9 mouse cellular contexts compared by ENCODE assay signal in the genomic region with DNA sequence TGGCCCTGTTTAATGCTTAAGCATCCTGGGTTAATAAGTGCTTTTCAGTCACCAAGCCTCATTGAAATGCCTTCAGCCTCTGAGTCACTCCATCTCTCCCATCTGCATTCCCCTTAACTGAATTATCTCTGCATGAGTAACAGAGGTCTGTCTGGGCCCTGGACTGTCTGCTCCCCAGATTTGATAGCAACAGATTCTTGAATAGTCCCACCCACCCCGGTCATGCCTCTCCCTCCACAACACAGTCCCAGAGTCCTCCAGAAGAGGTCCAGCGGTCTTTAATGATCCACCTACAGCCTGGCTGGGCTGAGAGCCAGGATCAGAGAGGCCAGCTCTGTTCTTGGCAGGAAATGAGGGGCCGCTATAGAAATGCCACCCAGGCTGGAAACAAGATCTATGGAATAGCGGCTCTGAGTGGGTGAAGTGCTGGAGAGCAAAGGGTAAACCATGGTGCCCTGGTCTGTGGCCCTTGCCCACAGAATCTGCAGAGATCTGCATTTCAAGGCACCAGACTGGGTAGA.
DNase-seq lines count a peak whose midpoint lies in the region; ATAC-seq and TF ChIP-seq lines count a peak whose summit lies in the region.
"Had no signal": no experiment of that assay in that cellular context is flagged by ENCODE, and none has a peak within 500 bp of the region (broad histone marks: within the 10 kb centered on the region; RNA-seq: fewer than 3 reads in every experiment).

No protein-coding gene starts in this region.

- no peak overlapping the region for H3K4me2 ChIP-seq in hindbrain, postnatal 0 days (ENCODE audit: low read depth, low read length)
- no peak overlapping the region for H3K4me2 ChIP-seq in hindbrain, embryonic 12.5 days (replicated peaks)
- H3K4me2 ChIP-seq in embryonic facial prominence, embryonic 15.5 days (replicated peaks) = no peak overlapping the region
- no peak overlapping the region for H3K4me2 ChIP-seq in intestine, embryonic 15.5 days (replicated peaks)
- no peak overlapping the region for H3K4me2 ChIP-seq in limb, embryonic 15.5 days

- WGBS in hindbrain, postnatal 0 days = 32% methylated on average over 4 of the region's 4 CpGs
- 50% methylated on average over 4 of the region's 4 CpGs for WGBS in hindbrain, embryonic 12.5 days
- 46% methylated on average over 4 of the region's 4 CpGs for WGBS in embryonic facial prominence, embryonic 15.5 days
- 23% methylated on average over 4 of the region's 4 CpGs for WGBS in intestine, embryonic 15.5 days
- WGBS in limb, embryonic 15.5 days = 25% methylated on average over 4 of the region's 4 CpGs

- no peak overlapping the region for H3K27ac ChIP-seq in hindbrain, postnatal 0 days
- no peak overlapping the region for H3K27ac ChIP-seq in hindbrain, embryonic 12.5 days
- 0 out of 2 replicates have a peak overlapping the region, but pooled peaks have one; percentile 17 for H3K27ac ChIP-seq in embryonic facial prominence, embryonic 15.5 days (replicated peaks)
- H3K27ac ChIP-seq in intestine, embryonic 15.5 days = no peak overlapping the region
- peak overlapping the region; percentile 43; the same call in 1 of the 2 replicates for H3K27ac ChIP-seq in limb, embryonic 15.5 days

- no peaks in the 10 kb centered on the region for H3K27me3 ChIP-seq in hindbrain, postnatal 0 days (ENCODE audit: insufficient read depth, low read length)
- H3K27me3 ChIP-seq in hindbrain, embryonic 12.5 days = no peaks in the 10 kb centered on the region
- H3K27me3 ChIP-seq in embryonic facial prominence, embryonic 15.5 days = no peaks in the 10 kb centered on the region
- no peaks in the 10 kb centered on the region for H3K27me3 ChIP-seq in intestine, embryonic 15.5 days (replicated peaks)
- no peaks in the 10 kb centered on the region for H3K27me3 ChIP-seq in limb, embryonic 15.5 days

- TF ChIP-seq CTCF in hindbrain, postnatal 0 days (IDR thresholded peaks at IDR 0.05; ENCODE audit: low read depth) = no peak; the same call in 1 of the 2 replicates

- peak; percentile 61 for DNase-seq in hindbrain, postnatal 0 days (ENCODE audit: low spot score)
- no peak for DNase-seq in right cerebral cortex, adult 18-20 months
- DNase-seq in cerebellum, adult 9-10 months = no peak
- no peak for DNase-seq in right cerebral cortex, postnatal 36 days (ENCODE audit: low spot score in 2 of 2)
- DNase-seq: lung, adult 18-20 months had no signal

- no peaks in the 10 kb centered on the region for H3K9me3 ChIP-seq in hindbrain, postnatal 0 days (ENCODE audit: low read length)
- H3K9me3 ChIP-seq in hindbrain, embryonic 12.5 days (replicated peaks) = no peaks in the 10 kb centered on the region
- no peaks in the 10 kb centered on the region for H3K9me3 ChIP-seq in embryonic facial prominence, embryonic 15.5 days (replicated peaks)
- no peaks in the 10 kb centered on the region for H3K9me3 ChIP-seq in intestine, embryonic 15.5 days
- no peaks in the 10 kb centered on the region for H3K9me3 ChIP-seq in limb, embryonic 15.5 days

- H3K4me1 ChIP-seq in hindbrain, postnatal 0 days (ENCODE audit: insufficient read depth, low read length) = peaks cover 17% of the 10 kb centered on the region
- peaks cover 20% of the 10 kb centered on the region for H3K4me1 ChIP-seq in hindbrain, embryonic 12.5 days
- peaks cover 28% of the 10 kb centered on the region; the same call in 1 of the 2 replicates for H3K4me1 ChIP-seq in embryonic facial prominence, embryonic 15.5 days
- H3K4me1 ChIP-seq in intestine, embryonic 15.5 days (replicated peaks) = peaks cover 23% of the 10 kb centered on the region
- peaks cover 21% of the 10 kb centered on the region for H3K4me1 ChIP-seq in limb, embryonic 15.5 days

- no peak overlapping the region for H3K4me3 ChIP-seq in hindbrain, postnatal 0 days (ENCODE audit: low read length)
- no peak overlapping the region for H3K4me3 ChIP-seq in hindbrain, embryonic 12.5 days
- H3K4me3 ChIP-seq in embryonic facial prominence, embryonic 15.5 days (replicated peaks) = no peak overlapping the region
- no peak overlapping the region for H3K4me3 ChIP-seq in intestine, embryonic 15.5 days (replicated peaks)
- no peak overlapping the region for H3K4me3 ChIP-seq in limb, embryonic 15.5 days

- H3K9ac ChIP-seq in hindbrain, postnatal 0 days (replicated peaks; ENCODE audit: low read length) = no peak overlapping the region
- H3K9ac ChIP-seq in hindbrain, embryonic 12.5 days = no peak overlapping the region
- H3K9ac ChIP-seq in embryonic facial prominence, embryonic 15.5 days = no peak overlapping the region
- no peak overlapping the region for H3K9ac ChIP-seq in intestine, embryonic 15.5 days
- no peak overlapping the region for H3K9ac ChIP-seq in limb, embryonic 15.5 days

- peak; percentile 56 for ATAC-seq in hindbrain, postnatal 0 days
- ATAC-seq in hindbrain, embryonic 12.5 days (ENCODE audit: low FRiP score) = no peak
- ATAC-seq in embryonic facial prominence, embryonic 15.5 days (ENCODE audit: insufficient number of reproducible peaks, low FRiP score, low TSS enrichment, low read depth) = peak; percentile 74; the same call in 1 of the 2 replicates
- ATAC-seq in intestine, embryonic 15.5 days = peak; percentile 82
- ATAC-seq in limb, embryonic 15.5 days (ENCODE audit: insufficient number of reproducible peaks, low FRiP score, low TSS enrichment, low read depth) = peak; percentile 58; the same call in 1 of the 2 replicates

- no peaks in the 10 kb centered on the region for H3K36me3 ChIP-seq in hindbrain, postnatal 0 days (ENCODE audit: insufficient read depth, low read length)
- no peaks in the 10 kb centered on the region for H3K36me3 ChIP-seq in hindbrain, embryonic 12.5 days
- H3K36me3 ChIP-seq in embryonic facial prominence, embryonic 15.5 days = no peaks in the 10 kb centered on the region
- no peaks in the 10 kb centered on the region for H3K36me3 ChIP-seq in intestine, embryonic 15.5 days
- no peaks in the 10 kb centered on the region for H3K36me3 ChIP-seq in limb, embryonic 15.5 days

Comparison
In these comparisons a context has a peak if more than half of its experiments do, and no peak if none do; other contexts are left out.
1. H3K27ac ChIP-seq: peak in embryonic facial prominence, embryonic 15.5 days (single experiment) and limb, embryonic 15.5 days (single experiment); none in hindbrain, postnatal 0 days (single experiment), hindbrain, embryonic 12.5 days (single experiment) and intestine, embryonic 15.5 days (single experiment).